Mouse (Mus musculus) spleen, adult 2 months (tissue): ENCODE data around the gene Abcb1a. TPM values are rescaled to one million over a fixed set of nuclear protein-coding genes. Genes with fewer than 3 reads are reported as not detected.

Experiments
- DNase-seq, 2 experiments: peaks; one replicate each; pipeline versions ENCODE4 v3.0.0 to v3.0.0-alpha.2; 2012 to 2021; ENCODE audit warnings: low spot score in 2 of 2, low read depth in 1 of 2
- H3K27ac ChIP-seq: fragments of 200-500 bp; 2 replicates; pipeline ENCODE4 v1.5.1; 2012; ENCODE audit warnings: low read length, inconsistent platforms; ENCODE audit not compliant: insufficient read depth
- H3K27me3 ChIP-seq: fragments of 200-500 bp; 2 replicates; pipeline ENCODE4 v1.6.1; 2012; ENCODE audit warnings: mild to moderate bottlenecking, moderate library complexity, low read length, inconsistent platforms; ENCODE audit not compliant: control insufficient read depth, insufficient read depth
- H3K36me3 ChIP-seq: fragments of 200-500 bp; 2 replicates; pipeline ENCODE4 v1.6.1; 2012; ENCODE audit warnings: mild to moderate bottlenecking, low read length, inconsistent platforms; ENCODE audit not compliant: control insufficient read depth, insufficient read depth
- H3K4me1 ChIP-seq: fragments of 200-500 bp; 2 replicates; pipeline ENCODE4 v1.6.1; 2011; ENCODE audit warnings: inconsistent platforms; ENCODE audit not compliant: control insufficient read depth, insufficient read depth, insufficient read length
- H3K4me3 ChIP-seq: fragments of 200-500 bp; 2 replicates; pipeline ENCODE4 v1.5.1; 2011; ENCODE audit warnings: mild to moderate bottlenecking, inconsistent platforms; ENCODE audit not compliant: insufficient read depth, insufficient read length; ENCODE audit errors: extremely low read depth
- CTCF ChIP-seq: fragments of 200-500 bp; IDR thresholded peaks from 2 replicates; pipeline ENCODE4 v1.5.1; 2011; ENCODE audit warnings: mild to moderate bottlenecking, inconsistent platforms; ENCODE audit not compliant: insufficient read depth, insufficient read length, insufficient replicate concordance; ENCODE audit errors: extremely low read depth
- POLR2A ChIP-seq: fragments of 200-500 bp; IDR thresholded peaks from 2 replicates; pipeline ENCODE4 v1.6.1; 2011; ENCODE audit warnings: low read depth, low read length, inconsistent platforms
- WGBS: fragments of 180-500 bp; shearing (Covaris S2); methylation state at CpG from one replicate; pipeline ENCODE4 v1.1.7; 2018; 5-methylcytosine and 5-hydroxymethylcytosine counted together
- polyA plus RNA-seq: library from polyadenylated mRNA; depleted of rRNA; stranded (reverse); fragments of >200 nt; gene quantifications from 2 replicates; pipeline ENCODE4 v1.2.3, GENCODE M21; 2012

The Abcb1a gene
- polyA plus RNA-seq, 1 experiment = 2.9 TPM

DNA sequence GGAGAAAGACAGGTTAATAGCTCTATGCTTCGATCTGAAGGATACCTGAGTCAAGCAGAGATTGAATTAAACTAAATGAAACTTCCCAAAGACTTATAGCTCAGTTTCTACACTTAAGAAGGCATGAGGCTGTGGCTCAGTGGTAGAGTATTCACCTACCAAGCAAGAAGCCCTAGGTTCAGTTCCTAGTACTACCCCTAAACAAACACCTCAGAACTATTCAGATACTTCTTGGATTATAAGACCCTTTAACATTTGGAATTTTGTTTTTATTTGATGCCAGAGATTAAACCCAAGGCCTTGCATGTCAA is 16.0 kb downstream of the Abcb1a start:
- TF ChIP-seq POLR2A = no peak
- Histone ChIP-seq H3K27ac (peak overlapping the region; percentile 80; the same call in 1 of the 2 replicates), H3K36me3 (no peaks in the 10 kb centered on the region)

DNA sequence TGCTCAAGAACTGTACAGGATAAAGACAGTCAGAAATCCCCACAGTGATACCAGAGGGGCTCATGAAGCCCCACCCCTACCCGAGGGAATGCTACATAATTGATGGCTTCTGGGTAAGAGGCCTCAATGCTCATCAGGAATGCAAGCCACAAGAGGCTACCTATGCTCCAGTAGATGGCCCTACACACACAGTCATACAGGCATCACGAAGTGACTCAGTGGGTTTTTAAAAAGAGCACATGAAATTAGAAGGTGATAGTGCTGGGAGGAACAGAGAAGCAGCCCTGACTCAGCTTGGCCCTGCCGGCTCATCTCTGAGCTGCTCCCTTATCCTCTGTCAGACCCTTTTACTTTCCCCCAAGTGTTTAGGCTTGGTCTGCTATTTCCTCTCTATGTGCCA is 21.3 kb downstream of the Abcb1a start:
- no peak for TF ChIP-seq POLR2A
- TF ChIP-seq CTCF = no peak

More for the DNA sequence above, 16.0 kb downstream of the Abcb1a start:
- 3% methylated on average over 1 of the region's 1 CpGs for WGBS
- H3K4me3 ChIP-seq = no peak overlapping the region
- no peaks in the 10 kb centered on the region for H3K27me3 ChIP-seq
- DNase-seq = no peak
- H3K4me1 ChIP-seq = no peaks in the 10 kb centered on the region

DNA sequence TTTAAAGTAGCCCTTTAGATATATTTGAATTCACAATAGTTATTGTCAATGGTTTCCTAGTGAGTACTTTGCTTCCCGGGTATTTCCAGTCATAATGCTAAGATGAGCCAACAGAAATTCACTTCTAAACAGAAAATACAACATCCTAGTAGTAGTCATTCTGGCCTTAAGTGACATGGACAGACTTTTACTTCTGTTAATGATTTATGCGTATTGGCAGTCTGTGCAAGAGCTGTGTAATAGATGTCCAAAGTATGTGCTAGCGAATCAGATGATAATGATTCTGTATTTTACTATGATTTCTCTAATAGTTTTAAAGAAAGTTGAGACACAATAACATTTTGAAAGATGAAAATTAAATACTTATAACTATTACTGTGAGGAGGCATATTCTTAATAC is 23.8 kb downstream of the Abcb1a start:
- H3K4me3 ChIP-seq = no peak overlapping the region
- 91% methylated on average over 3 of the region's 3 CpGs for WGBS
- DNase-seq = no peak
- TF ChIP-seq POLR2A = no peak
- no peak for TF ChIP-seq CTCF
- no peak overlapping the region for H3K27ac ChIP-seq
- H3K4me1 ChIP-seq = no peaks in the 10 kb centered on the region
- H3K36me3 ChIP-seq = no peaks in the 10 kb centered on the region
- no peaks in the 10 kb centered on the region for H3K27me3 ChIP-seq

More for the DNA sequence above, 21.3 kb downstream of the Abcb1a start:
- DNase-seq = no peak
- H3K27me3 ChIP-seq = no peaks in the 10 kb centered on the region
- no peaks in the 10 kb centered on the region for H3K4me1 ChIP-seq
- no peak overlapping the region for H3K27ac ChIP-seq
- no peak overlapping the region for H3K4me3 ChIP-seq
- WGBS = 65% methylated on average over 3 of the region's 3 CpGs
- H3K36me3 ChIP-seq = no peaks in the 10 kb centered on the region

DNA sequence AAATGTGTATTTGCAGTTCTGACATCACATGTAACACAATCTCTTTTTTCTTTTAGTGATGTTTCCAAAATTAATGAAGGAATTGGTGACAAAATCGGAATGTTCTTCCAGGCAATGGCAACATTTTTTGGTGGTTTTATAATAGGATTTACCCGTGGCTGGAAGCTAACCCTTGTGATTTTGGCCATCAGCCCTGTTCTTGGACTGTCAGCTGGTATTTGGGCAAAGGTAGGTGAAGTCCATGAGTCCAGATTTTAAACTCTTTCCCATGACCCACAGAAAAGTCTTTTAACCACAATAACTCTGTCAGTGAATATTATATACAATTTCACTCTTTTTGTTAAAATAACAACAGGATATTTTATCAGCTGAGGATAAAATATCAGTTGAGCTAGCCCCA is 26.2 kb downstream of the Abcb1a start:
- no peaks in the 10 kb centered on the region for H3K4me1 ChIP-seq
- 88% methylated on average over 2 of the region's 2 CpGs for WGBS
- DNase-seq = no peak

DNA sequence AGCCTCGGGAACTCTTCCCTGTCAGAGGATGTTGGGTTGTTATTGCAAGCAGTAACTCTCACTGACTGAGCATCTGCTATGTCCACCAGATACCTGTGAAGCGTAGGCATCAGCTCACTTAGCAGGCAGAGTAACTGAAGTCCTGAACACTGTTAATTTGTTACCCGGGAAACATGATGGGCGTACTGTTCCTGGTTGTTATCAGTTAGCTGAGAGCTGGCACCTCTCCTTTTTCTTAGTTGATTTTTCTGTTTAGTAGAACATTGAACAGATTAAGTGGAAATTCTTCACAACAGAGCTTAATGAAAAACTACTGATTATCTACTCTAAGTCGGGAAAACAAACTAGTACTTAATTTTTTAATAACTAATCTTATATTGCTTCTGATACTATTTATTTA is 27.7 kb downstream of the Abcb1a start:
- H3K27me3 ChIP-seq = no peaks in the 10 kb centered on the region
- WGBS = 90% methylated on average over 5 of the region's 5 CpGs
- no peaks in the 10 kb centered on the region for H3K4me1 ChIP-seq
- no peak overlapping the region for H3K27ac ChIP-seq
- H3K36me3 ChIP-seq = no peaks in the 10 kb centered on the region
- no peak overlapping the region for H3K4me3 ChIP-seq
- TF ChIP-seq POLR2A (no peak), CTCF (no peak)
- DNase-seq = no peak

More for the DNA sequence above, 26.2 kb downstream of the Abcb1a start:
- H3K27me3 ChIP-seq = no peaks in the 10 kb centered on the region
- no peak overlapping the region for H3K4me3 ChIP-seq
- H3K27ac ChIP-seq = no peak overlapping the region
- no peaks in the 10 kb centered on the region for H3K36me3 ChIP-seq
- TF ChIP-seq CTCF (no peak), POLR2A (no peak)

DNA sequence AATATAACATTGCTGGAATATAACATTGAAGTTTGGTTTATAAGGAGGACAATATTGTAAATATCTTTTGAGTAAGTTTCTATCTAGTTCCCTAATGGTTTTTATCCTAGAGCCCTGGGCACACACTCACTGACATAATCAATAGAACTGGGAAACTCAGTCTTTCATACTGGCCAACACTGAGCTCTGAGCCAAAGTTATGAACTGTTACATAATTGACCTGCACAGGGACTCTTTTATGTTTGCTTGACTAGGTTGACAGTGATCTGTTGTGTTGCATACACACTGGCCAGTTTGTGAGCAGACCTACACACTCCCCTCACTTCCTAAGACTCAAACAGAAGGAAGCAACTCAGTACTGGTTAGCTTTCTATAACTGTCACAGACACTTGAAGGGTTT is 56.2 kb downstream of the Abcb1a start:
- Histone ChIP-seq H3K4me3 (no peak overlapping the region), H3K27me3 (no peaks in the 10 kb centered on the region), H3K4me1 (no peaks in the 10 kb centered on the region), H3K27ac (no peak overlapping the region), H3K36me3 (no peaks in the 10 kb centered on the region)
- TF ChIP-seq POLR2A = no peak
- no peak for TF ChIP-seq CTCF
- DNase-seq = no peak

DNA sequence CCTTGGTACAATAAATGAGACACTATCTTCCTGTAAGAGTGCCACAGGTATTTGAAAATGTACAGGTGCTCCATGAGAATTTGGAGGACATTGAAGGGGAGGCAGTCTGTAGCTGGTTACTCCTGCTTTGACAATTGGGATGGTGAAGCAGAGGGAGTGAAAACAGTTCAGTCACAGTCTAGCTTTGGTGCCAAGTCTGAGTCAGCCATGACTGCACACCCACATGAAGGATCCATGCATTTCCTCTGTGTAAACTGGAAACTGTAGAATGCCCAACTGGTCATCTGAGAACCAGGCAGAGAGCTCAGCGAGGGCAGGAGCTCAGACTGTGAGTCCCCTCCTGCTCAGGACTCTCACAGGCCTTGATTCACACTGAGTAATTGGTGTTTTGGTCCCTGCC is 59.7 kb downstream of the Abcb1a start:
- no peak for DNase-seq
- 100% methylated on average over 1 of the region's 1 CpGs for WGBS
- Histone ChIP-seq H3K27ac (no peak overlapping the region), H3K36me3 (no peaks in the 10 kb centered on the region), H3K27me3 (no peaks in the 10 kb centered on the region), H3K4me3 (no peak overlapping the region), H3K4me1 (no peaks in the 10 kb centered on the region)
- TF ChIP-seq CTCF = no peak
